Mouse (Mus musculus) embryonic stem cell, embryonic (primary cell): ENCODE data around the gene Snrnp40.

Experiments
- CTCF ChIA-PET, 4 experiments: fragments of 300-600 bp in 2 of 4; fragments of 350-600 bp in 2 of 4; sonication (Branson Sonifier 250); formaldehyde crosslinking; loops; one replicate each; lab custom pipeline; 2022; ENCODE audit warnings: inconsistent platforms in 2 of 4; lab: Charles Lee
- POLR2A ChIA-PET, 4 experiments: fragments of 300-600 bp in 2 of 4; fragments of 350-600 bp in 2 of 4; sonication (Branson Sonifier 250); formaldehyde crosslinking; loops; one replicate each; lab custom pipeline; 2022; ENCODE audit warnings: antibody characterized with exemption in 4 of 4, inconsistent platforms in 1 of 4; lab: Charles Lee

Snrnp40 gene

DNA sequence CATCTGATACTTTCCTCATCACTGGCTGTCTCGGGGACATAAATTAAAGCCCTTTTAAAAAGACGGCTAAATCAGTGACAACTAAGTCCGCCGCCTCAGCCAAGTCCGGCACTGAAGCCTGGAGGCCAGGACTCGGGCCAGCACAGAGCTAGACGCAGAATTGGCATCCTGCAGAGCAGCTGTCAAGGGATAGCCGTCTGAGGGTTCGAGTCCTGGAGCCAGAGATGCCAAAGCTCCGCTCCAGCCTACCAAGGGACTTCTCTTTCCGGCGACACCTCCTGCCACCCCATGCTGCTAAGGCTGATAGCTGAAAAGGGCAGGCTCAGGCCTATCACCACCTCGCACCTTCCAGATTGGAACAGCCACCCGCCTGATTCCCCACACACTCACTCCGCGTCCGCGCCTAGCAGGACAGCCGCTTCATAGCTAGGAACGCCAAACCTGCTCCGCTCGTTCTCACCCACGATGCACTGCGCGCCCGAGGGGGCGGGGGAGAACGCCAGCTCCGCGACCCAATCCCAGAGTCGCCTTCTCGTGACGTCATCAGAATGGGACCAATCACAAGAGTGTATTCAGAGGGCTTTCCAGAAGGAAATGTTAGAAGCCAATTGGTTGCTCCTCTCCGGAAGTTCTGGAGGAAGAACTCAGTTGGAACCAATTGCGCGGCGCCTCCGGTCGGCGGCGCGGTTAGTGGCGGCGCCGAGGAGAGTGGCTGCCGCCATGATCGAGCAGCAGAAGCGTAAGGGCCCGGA is at the start of gene Snrnp40, which contains the start of gene Zcchc17:
Gene Snrnp40, plus strand, starts transcription at position 647 of the 752 bp plus-strand sequence.
Gene Zcchc17, minus strand, starts transcription at position 458 of the 752 bp plus-strand sequence.
- ChIA-PET POLR2A (interaction anchor here (0.6 to 7.1 kb wide), 125 partner anchors 9 to 1302 kb away, joined by 3 to 82 read pairs (median 4); partner anchors contain the start of genes Fabp3 (in 3 of the 4), Gm10570 (in 3 of the 4), Nkain1 (in 1 of the 4) and Pef1 (in 1 of the 4)), CTCF (interaction anchor here (0.6 to 2.7 kb wide), 17 partner anchors 10 to 190 kb away, joined by 3 to 18 read pairs (median 5); no protein-coding TSS in a partner anchor)

DNA sequence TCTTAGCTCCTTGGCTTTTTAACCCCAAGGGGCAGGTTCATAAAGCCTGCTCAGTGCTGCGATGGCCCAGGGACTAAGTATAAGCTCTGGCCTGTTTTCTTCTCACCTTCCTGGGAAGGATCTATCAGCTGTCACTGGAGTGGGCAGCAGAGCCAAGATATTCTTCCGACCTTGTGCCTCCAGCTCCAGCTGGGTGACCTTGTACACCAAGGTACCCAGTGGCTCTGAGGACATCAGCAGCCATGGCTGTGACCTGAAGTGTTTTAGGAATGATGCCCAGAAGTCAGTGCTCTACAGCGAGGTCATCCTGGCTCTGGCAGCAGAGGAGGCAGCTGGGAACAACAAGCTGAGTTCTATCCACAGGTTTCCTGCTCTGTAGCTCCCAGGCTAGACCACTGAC is 47.4 kb upstream of the Snrnp40 start:
- POLR2A ChIA-PET, result interaction anchor here in 3 of 4 experiments (0.5 to 23.8 kb wide), 17 partner anchors 9 to 1514 kb away, joined by 3 to 432 read pairs (median 6); partner anchors contain the start of genes Snrnp40 (in 3 of the 3) and Zcchc17 (in 3 of the 3)
- CTCF ChIA-PET, result interaction anchor here in 2 of 4 experiments (0.5 to 2.9 kb wide), 3 partner anchors 16 to 221 kb away, joined by 3 to 7 read pairs (median 5); no protein-coding TSS in a partner anchor

DNA sequence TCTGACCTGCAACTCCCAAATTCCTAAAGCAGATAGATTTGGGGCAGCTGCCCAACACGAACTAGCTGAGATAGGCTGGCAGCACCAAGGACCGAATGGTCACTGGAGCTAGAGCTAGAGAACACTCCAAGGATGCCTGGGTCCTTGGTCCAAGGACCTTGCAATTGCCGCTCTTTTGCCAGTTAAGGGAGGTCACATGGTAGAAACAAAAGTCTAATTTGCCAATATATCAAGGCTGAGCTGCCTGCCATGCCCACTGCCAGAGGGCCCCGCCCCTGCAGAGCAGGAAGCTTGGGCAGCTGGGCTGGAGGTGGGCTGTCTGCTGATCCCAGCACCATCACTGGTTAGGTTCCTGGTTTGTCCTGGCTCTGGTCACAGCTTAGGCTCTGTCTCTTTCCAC is 46.4 kb upstream of the Snrnp40 start:
- ChIA-PET CTCF (interaction anchor here in 2 of 4 experiments (1.4 kb wide), 3 partner anchors 16 to 218 kb away, joined by 3 to 4 read pairs (median 3); no protein-coding TSS in a partner anchor), POLR2A (interaction anchor here (0.6 to 23.8 kb wide), 21 partner anchors 9 to 214 kb away, joined by 3 to 432 read pairs (median 5); partner anchors contain the start of genes Snrnp40 (in 3 of the 4) and Zcchc17 (in 3 of the 4))

DNA sequence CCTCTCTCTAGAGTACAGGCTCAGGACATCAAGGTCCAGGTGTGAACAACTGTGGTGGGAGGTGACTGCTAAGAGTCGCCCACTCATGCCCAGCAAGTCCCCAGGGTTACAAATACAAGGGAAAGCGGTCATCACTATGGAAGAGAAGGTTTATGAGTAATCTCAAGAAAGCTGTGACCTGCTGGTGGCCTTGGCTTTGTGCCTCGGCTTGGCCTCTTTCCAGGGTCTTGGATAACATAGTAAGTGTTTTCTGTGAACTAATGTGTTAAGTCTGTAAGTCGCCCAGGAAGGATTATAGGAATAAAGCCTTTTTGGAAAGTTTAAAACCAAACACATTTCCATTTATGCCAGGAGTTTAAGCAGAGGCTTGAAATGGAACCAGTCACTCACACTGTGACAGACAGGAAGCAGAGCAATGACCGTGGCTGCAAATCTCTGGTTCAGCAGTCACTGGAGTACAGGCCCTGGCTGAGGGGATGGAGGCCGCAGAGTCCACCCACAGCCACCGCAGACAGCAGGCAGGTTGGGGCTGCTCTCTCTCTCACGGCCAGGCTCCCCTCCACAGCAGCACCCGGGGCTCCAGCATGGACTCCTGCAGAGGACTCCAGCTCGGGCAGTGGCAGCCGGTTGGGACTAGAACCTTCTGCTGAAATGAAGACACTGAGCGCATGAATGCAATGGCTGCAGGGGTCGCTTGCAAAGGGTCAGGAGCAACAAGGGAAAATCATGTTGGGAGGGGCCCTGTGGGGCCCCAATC is 44.0 kb upstream of the Snrnp40 start:
- POLR2A ChIA-PET, result interaction anchor here in 3 of 4 experiments (0.6 to 23.8 kb wide), 9 partner anchors 7 to 605 kb away, joined by 3 to 432 read pairs (median 10); partner anchors contain the start of genes Fabp3 (in 1 of the 3) and Gm10570 (in 1 of the 3)
- CTCF ChIA-PET, result interaction anchor here in 1 of 4 experiments (1.0 kb wide), 1 partner anchor 19 kb away, joined by 3 read pairs; no protein-coding TSS in a partner anchor

DNA sequence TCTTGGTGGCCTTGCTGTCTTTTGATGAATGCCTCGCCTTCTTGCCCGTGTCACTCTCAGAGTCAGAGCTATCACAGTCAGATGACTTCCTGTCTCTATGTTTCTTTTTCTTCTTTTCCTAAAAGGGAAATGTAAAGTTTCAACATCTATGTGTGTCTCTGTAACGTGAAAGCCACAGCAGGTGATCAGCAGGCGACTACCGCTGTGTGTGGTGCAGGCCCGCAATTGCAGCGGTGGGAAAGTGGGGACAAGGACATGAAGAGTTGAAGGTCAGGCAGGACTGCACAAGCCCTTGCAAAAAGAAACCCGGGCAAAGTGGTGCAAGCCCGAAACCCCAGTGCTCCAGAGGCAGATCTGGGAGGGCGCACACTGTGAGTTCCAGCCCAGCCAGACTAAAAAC is 43.2 kb upstream of the Snrnp40 start:
- POLR2A ChIA-PET, result interaction anchor here in 3 of 4 experiments (1.0 to 23.8 kb wide), 8 partner anchors 8 to 604 kb away, joined by 3 to 432 read pairs (median 60); partner anchors contain the start of genes Fabp3 (in 2 of the 3) and Gm10570 (in 2 of the 3)
- CTCF ChIA-PET, result no interaction called here

DNA sequence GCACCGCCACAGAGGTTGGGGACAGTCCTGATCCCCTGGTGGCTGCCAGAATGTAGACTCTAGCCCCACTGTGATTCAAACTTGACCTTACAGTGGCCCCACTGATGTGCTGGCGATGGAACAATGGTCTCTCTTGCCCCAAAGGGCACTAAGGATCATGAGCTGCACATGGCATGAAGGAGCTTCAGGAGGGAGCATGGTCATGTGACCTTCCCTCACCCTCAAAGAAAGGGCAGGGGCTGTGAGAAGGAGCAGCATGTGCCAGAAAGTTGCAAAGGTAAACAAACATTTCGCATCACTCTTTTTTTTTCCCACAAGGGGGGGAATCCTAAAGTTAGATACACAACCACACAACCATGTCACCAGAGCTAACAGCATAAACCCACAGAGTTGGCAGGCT is 41.8 kb upstream of the Snrnp40 start:
- ChIA-PET CTCF (interaction anchor here in 3 of 4 experiments (0.5 to 2.2 kb wide), 6 partner anchors 10 to 222 kb away, joined by 3 to 8 read pairs (median 4); no protein-coding TSS in a partner anchor), POLR2A (interaction anchor here in 3 of 4 experiments (0.7 to 23.8 kb wide), 20 partner anchors 9 to 353 kb away, joined by 3 to 432 read pairs (median 6); partner anchors contain the start of genes Fabp3 (in 3 of the 3), Gm10570 (in 3 of the 3), Snrnp40 (in 2 of the 3) and Zcchc17 (in 2 of the 3))

DNA sequence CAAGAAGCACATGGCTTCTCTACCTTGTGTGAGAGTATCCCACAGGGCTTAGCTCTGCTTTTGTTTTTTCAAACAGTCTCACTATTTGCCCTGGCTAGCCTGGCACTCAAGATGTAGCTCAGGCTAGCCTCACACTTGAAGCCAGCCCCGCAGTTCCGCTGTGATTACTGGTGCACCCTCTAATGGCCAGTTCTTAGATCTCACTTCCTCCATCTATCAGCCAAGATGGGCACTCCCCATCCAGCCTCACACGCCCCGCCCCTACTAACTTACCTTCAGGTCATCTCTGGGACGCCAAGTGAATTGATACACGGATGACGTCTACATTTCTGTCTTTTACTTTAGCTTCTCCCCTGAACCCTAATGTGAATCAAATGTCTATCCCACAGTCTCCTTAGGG is 40.4 kb upstream of the Snrnp40 start:
- ChIA-PET CTCF (interaction anchor here in 3 of 4 experiments (1.0 to 2.2 kb wide), 9 partner anchors 8 to 23 kb away, joined by 3 to 8 read pairs (median 6); partner anchors contain the start of genes Fabp3 (in 1 of the 3) and Gm10570 (in 1 of the 3)), POLR2A (interaction anchor here in 3 of 4 experiments (0.5 to 23.8 kb wide), 20 partner anchors 8 to 1309 kb away, joined by 3 to 432 read pairs (median 6); partner anchors contain the start of genes Fabp3 (in 3 of the 3), Gm10570 (in 3 of the 3), Snrnp40 (in 3 of the 3) and Zcchc17 (in 3 of the 3))

DNA sequence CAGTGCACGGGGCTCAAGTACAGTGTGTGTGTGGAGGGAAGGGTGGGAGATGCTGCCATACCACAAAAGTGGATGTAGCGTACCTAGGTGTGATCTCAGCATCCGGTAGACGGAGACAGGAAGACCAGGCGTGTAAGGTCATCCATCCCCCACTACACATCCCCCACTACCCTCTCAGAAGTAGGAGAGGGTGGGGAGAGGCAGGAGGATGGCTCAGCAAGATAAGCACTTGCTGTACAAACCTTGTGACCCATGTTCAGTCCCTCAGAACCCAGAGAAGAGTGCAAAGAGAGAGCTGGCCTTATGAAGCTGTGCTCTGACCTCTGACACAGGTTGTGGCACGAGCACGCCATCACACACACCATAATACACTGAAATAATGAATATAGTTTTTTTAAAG is 38.3 kb upstream of the Snrnp40 start:
- POLR2A ChIA-PET, result interaction anchor here in 3 of 4 experiments (0.6 to 23.8 kb wide), 6 partner anchors 13 to 48 kb away, joined by 3 to 432 read pairs (median 32); partner anchors contain the start of genes Fabp3 (in 2 of the 3) and Gm10570 (in 2 of the 3)
- CTCF ChIA-PET, result no interaction called here

DNA sequence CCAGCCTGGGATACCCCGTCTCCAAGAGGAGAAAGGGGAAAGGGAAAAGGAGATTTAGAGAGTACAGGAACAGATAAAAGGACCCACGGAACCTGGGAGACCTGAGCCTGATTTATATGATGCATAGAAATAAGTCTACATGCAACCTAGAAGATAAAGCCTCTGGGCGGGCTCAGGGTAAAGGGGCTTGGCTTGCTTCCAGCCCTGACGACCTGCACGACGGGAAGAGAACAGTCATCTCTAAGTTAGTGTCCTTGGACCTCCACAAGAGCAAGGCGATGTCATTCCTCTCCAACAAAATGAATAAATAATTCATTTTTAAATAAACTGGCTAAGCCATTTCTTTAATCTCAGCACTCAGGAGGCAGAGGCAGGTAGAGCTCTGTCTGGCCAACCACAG is 37.4 kb upstream of the Snrnp40 start:
- ChIA-PET CTCF (interaction anchor here in 1 of 4 experiments (1.0 kb wide), 1 partner anchor 30 kb away, joined by 3 read pairs; no protein-coding TSS in a partner anchor), POLR2A (interaction anchor here in 3 of 4 experiments (1.1 to 23.8 kb wide), 7 partner anchors 12 to 198 kb away, joined by 3 to 432 read pairs (median 5); partner anchors contain the start of gene Fabp3 (in 1 of the 3))

DNA sequence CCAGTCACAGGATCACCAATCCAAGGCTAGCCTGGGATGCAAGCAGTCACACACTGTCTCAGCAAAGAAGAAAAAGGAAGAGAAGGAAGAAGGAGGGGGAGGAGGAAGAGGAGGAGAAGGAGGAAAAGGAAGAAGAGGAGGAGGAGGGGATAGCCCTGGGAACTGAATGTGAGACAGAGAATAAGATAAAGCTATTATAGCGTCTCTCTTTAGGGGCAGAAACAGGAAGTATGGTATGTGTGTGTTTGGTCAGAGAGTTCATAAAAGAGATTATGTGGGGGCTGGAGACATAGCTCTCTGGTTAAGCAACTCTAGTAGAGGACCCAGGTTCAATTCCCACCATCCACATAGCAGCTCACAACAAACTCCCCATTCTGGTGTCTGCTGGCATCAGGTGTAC is 36.8 kb upstream of the Snrnp40 start:
- POLR2A ChIA-PET, result interaction anchor here in 3 of 4 experiments (1.1 to 23.8 kb wide), 8 partner anchors 12 to 198 kb away, joined by 3 to 432 read pairs (median 6); partner anchors contain the start of genes Fabp3 (in 1 of the 3) and Gm10570 (in 1 of the 3)
- CTCF ChIA-PET, result interaction anchor here in 1 of 4 experiments (0.6 to 1.0 kb wide), 2 partner anchors 31 to 225 kb away, joined by 3 to 7 read pairs; no protein-coding TSS in a partner anchor

DNA sequence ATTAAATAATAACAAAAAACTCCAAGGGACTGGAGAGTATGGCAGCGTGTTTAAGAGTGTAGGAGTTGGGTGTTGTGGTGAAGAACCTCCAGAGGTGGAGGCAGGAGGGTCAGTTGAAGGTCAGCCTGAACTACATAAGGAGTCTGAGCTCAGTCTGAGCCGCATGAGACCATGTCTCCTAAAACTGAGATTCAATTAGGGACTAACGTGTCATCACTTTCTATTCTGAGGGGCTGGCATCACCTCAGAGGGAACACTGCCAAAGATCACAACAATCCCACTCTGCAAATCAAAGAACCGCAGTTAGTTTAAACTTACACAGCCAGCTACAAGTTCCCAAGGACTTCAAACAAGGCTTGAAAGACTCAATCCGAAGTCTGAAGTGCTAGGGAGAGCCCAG is 36.3 kb upstream of the Snrnp40 start:
- ChIA-PET CTCF (interaction anchor here in 1 of 4 experiments (0.6 kb wide), 1 partner anchor 225 kb away, joined by 7 read pairs; no protein-coding TSS in a partner anchor), POLR2A (interaction anchor here in 3 of 4 experiments (1.1 to 23.8 kb wide), 7 partner anchors 13 to 197 kb away, joined by 3 to 432 read pairs (median 6); partner anchors contain the start of genes Fabp3 (in 1 of the 3) and Gm10570 (in 1 of the 3))

DNA sequence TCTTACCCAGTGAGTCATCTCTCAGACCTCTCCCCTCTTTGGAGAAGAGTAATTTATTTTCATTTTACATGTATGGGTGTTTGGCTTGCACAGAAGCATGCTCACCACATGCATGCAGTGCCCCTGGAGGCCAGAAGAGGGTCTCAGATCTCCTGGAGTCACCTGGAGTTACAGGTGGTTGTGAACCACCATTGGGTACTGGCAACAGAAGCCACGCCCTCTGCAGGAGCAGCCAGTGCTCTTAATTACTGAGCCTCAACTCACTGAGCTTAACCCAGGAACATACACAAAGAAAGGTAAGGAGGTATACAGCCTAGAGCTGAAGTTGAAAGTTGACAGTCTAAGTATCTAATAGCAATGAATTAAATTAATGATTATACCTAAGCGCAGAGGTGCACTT is 34.5 kb upstream of the Snrnp40 start:
- ChIA-PET POLR2A (interaction anchor here in 2 of 4 experiments (0.7 to 23.8 kb wide), 11 partner anchors 11 to 343 kb away, joined by 3 to 432 read pairs (median 4); partner anchors contain the start of genes Fabp3 (in 1 of the 2), Gm10570 (in 1 of the 2), Snrnp40 (in 1 of the 2) and Zcchc17 (in 1 of the 2)), CTCF (interaction anchor here in 2 of 4 experiments (0.6 to 1.3 kb wide), 2 partner anchors 16 to 109 kb away, joined by 5 to 10 read pairs; no protein-coding TSS in a partner anchor)

DNA sequence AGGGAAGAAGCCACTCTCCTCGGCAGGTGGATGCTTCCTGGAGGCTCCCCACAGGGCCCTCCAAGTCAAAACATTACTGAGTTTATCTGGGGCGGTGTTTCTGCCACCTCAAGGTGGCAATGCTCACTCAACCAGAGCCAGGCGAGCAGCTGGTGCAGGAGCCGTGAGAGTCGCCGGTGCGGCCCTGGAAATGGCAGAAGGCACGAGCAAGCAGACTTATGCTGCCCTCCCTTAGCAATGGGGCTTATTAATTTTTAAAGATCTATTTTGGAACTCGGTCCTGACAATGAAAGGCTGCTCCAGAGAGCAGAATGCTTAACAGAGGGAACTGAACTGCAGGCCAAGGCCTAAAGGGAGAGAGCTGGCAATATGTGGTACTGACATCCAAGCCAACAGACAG is 32.6 kb upstream of the Snrnp40 start:
- ChIA-PET POLR2A (interaction anchor here (0.6 to 3.3 kb wide), 10 partner anchors 9 to 194 kb away, joined by 3 to 12 read pairs (median 4); partner anchors contain the start of genes Fabp3 (in 1 of the 4), Gm10570 (in 1 of the 4), Snrnp40 (in 1 of the 4) and Zcchc17 (in 1 of the 4)), CTCF (interaction anchor here (0.6 to 2.2 kb wide), 8 partner anchors 8 to 207 kb away, joined by 3 to 10 read pairs (median 3); no protein-coding TSS in a partner anchor)

DNA sequence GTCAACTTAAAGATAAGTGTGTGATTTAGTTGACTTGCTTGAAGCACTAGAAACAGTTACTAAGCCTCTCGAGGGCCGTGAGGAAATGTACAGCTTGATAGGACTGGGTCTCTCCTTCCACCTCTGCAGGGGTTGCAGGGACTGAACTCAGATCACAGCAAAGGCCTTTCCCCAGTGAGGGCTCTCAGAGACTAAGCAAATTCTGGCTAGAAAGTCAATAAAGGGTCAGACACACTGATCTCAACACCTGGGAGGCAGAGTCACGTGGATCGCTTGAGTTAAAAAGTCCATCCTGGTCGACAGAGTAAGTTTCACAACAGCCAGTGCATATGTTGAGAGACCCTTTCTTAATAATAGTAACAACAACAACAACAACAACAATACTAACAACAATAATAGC is 24.1 kb upstream of the Snrnp40 start:
- ChIA-PET POLR2A (interaction anchor here in 1 of 4 experiments (0.6 to 0.7 kb wide), 3 partner anchors 212 to 945 kb away, joined by 3 read pairs; no protein-coding TSS in a partner anchor), CTCF (interaction anchor here in 1 of 4 experiments (0.5 to 0.6 kb wide), 2 partner anchors 57 to 603 kb away, joined by 4 to 8 read pairs; no protein-coding TSS in a partner anchor)

DNA sequence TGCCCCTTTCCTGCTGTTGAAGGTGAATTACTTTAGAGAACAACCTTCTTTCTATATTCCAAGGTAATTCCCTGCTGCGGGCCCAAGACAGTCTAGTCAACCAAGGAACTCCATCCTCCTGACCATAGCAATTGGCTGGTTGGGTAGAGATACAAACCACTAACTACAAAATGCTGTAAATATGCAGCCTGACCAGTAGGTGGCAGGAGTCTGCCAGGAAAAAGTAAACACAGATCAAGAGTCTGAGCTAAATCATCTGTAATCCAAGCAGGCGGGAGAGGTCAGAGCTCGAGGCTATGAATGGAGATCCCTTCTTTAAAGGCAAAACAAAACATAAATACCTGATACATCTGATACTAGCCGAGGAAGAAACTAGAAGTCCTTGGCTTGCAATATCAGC is 18.2 kb upstream of the Snrnp40 start:
- ChIA-PET POLR2A (interaction anchor here (0.5 to 3.2 kb wide), 16 partner anchors 9 to 649 kb away, joined by 3 to 14 read pairs (median 3); partner anchors contain the start of genes Snrnp40 (in 4 of the 4), Zcchc17 (in 4 of the 4), Fabp3 (in 1 of the 4) and Gm10570 (in 1 of the 4)), CTCF (interaction anchor here (0.6 to 1.5 kb wide), 40 partner anchors 9 to 646 kb away, joined by 3 to 14 read pairs (median 4); partner anchors contain the start of genes Snrnp40 (in 3 of the 4), Zcchc17 (in 3 of the 4), Fabp3 (in 1 of the 4) and Gm10570 (in 1 of the 4))
